Mouse (Mus musculus) lung, postnatal 0 days (tissue): ENCODE measurements at regions not wholly inside any gene's neighbourhood (a gene's known extent, or its start where the extent isn't known, plus 50 kb on each side); places are given as distances from the start of the nearest gene placed in this dataset.

Source experiments
- CTCF ChIP-seq: IDR thresholded peaks from 2 replicates; pipeline ENCODE4 v1.5.1; 2016; ENCODE audit warnings: antibody characterized with exemption, mild to moderate bottlenecking
- EP300 ChIP-seq: IDR thresholded peaks from 2 replicates; pipeline ENCODE4 v1.6.1; 2016; ENCODE audit warnings: antibody characterized with exemption, mild to moderate bottlenecking, control low read depth

GRCm38 (mm10) chr13:107829861-107830260, 214.4 kb upstream of the Smim15 start:
- TF ChIP-seq EP300, result no peak
- TF ChIP-seq CTCF, result peak; percentile 26
